In genomic region chr7:45058607-45059571, GRCm38 (mm10) we compare ENCODE assay signal across 10 mouse cellular contexts. TPM values are rescaled to one million over a fixed set of nuclear protein-coding genes. Genes with fewer than 3 reads are reported as not detected.
A peak's percentile ranks its signal among the peaks of the same experiment; 100 is the strongest.
DNase-seq lines count a peak whose midpoint lies in the region; ATAC-seq lines count a peak whose summit lies in the region.
"Had no signal": no experiment of that assay in that cellular context is flagged by ENCODE, and none has a peak within 500 bp of the region (broad histone marks: within the 10 kb centered on the region; RNA-seq: fewer than 3 reads in every experiment).

No protein-coding gene starts in this region.

- intact Hi-C loops in heart, postnatal 25 days (cut with DNase I) = no loop called here
- intact Hi-C loops in heart, postnatal 36 days (cut with DNase I) = no loop called here

- H3K4me2 ChIP-seq in midbrain, embryonic 14.5 days (ENCODE audit: low read length) = peak overlapping the region; percentile 5; the same call in 1 of the 2 replicates

- 0 out of 2 replicates have a peak overlapping the region, but pooled peaks have one; percentile 25 for H3K4me3 ChIP-seq in heart, embryonic 10.5 days
- no peak overlapping the region for H3K4me3 ChIP-seq in midbrain, embryonic 14.5 days (replicated peaks; ENCODE audit: low read depth, low read length)

- H3K36me3 ChIP-seq in heart, embryonic 10.5 days = peaks cover 5% of the 10 kb centered on the region; the same call in 1 of the 2 replicates
- no peaks in the 10 kb centered on the region for H3K36me3 ChIP-seq in midbrain, embryonic 14.5 days (ENCODE audit: control insufficient read depth, insufficient read depth, low read length)

- peak; percentile 22; the same call in 1 of the 2 replicates for ATAC-seq in midbrain, embryonic 14.5 days (ENCODE audit: low FRiP score, low TSS enrichment)
- no peak for ATAC-seq in inflammation-experienced regulatory T-cells, adult 6 months

- WGBS in heart, embryonic 10.5 days = 74% methylated on average over 10 of the region's 10 CpGs
- WGBS in midbrain, embryonic 14.5 days = 78% methylated on average over 10 of the region's 10 CpGs

- peaks cover 41% of the 10 kb centered on the region for H3K4me1 ChIP-seq in heart, embryonic 10.5 days
- H3K4me1 ChIP-seq in midbrain, embryonic 14.5 days (ENCODE audit: control insufficient read depth, insufficient read depth, low read length) = peaks cover 30% of the 10 kb centered on the region

- H3K9me3 ChIP-seq in heart, embryonic 10.5 days = no peaks in the 10 kb centered on the region
- no peaks in the 10 kb centered on the region for H3K9me3 ChIP-seq in midbrain, embryonic 14.5 days (ENCODE audit: control insufficient read depth, low read length)

- no peak for DNase-seq in heart, embryonic 10.5 days (ENCODE audit: low spot score)
- no peak for DNase-seq in heart, postnatal 25 days (ENCODE audit: low spot score)
- DNase-seq in embryo, embryonic 10.5 days (ENCODE audit: low spot score) = peak; percentile 28
- peak; percentile 70 for DNase-seq in forelimb bud, embryonic 11.5 days (ENCODE audit: low read depth, low spot score)
- DNase-seq in midbrain, embryonic 14.5 days = peak; percentile 77
- no peak for DNase-seq in ovary, adult 18-20 months (ENCODE audit: low spot score)
- DNase-seq in heart, postnatal 36 days = no peak
- DNase-seq: kidney, adult 8-10 months had no signal

- peak overlapping the region; percentile 21; the same call in 1 of the 2 replicates for H3K9ac ChIP-seq in midbrain, embryonic 14.5 days (replicated peaks; ENCODE audit: low read length)

- H3K27me3 ChIP-seq in heart, embryonic 10.5 days (ENCODE audit: insufficient read depth, poor library complexity, severe bottlenecking) = no peaks in the 10 kb centered on the region
- H3K27me3 ChIP-seq in midbrain, embryonic 14.5 days (ENCODE audit: control insufficient read depth, insufficient read depth, low read length) = no peaks in the 10 kb centered on the region

- H3K27ac ChIP-seq in heart, embryonic 10.5 days = peak overlapping the region; percentile 3; the same call in 1 of the 2 replicates
- H3K27ac ChIP-seq in midbrain, embryonic 14.5 days (replicated peaks; ENCODE audit: low read depth, low read length) = peak overlapping the region; percentile 82
- H3K27ac ChIP-seq: macrophage had no signal

RNA-seq across cellular contexts. Expression of gene Nosip, which starts 3.3 kb away (rescaled TPM):
- polyA plus RNA-seq in heart, embryonic 10.5 days (2016; fragmentation: Nextera tagmentation; extraction: Ambion mirVana) = 59.9 and 65.2 TPM in 2 replicates
- total RNA-seq in heart, postnatal 25 days (2021) = 10 to 100 TPM; 25.7 to 27.8 TPM
- 55.3 and 65.9 TPM in 2 replicates for polyA plus RNA-seq in midbrain, embryonic 14.5 days (2014; fragmentation: Nextera tagmentation; extraction: Ambion mirVana)
- total RNA-seq in heart, postnatal 36 days (2021) = 10 to 100 TPM; 30.3 to 32.1 TPM
- polyA plus RNA-seq in inflammation-experienced regulatory T-cells, adult 6 months (2017; shearing (Covaris generic)) = 100 to 1,000 TPM; 129 to 164 (median 158) TPM

RNA-seq across cellular contexts. Expression of gene Prrg2, which starts 3.6 kb away (rescaled TPM):
- polyA plus RNA-seq in heart, embryonic 10.5 days (2016; fragmentation: Nextera tagmentation; extraction: Ambion mirVana) = 15.0 and 16.8 TPM in 2 replicates
- 1 to 10 TPM; 6.8 to 7.1 TPM for total RNA-seq in heart, postnatal 25 days (2021)
- 10.1 and 12.2 TPM in 2 replicates for polyA plus RNA-seq in midbrain, embryonic 14.5 days (2014; fragmentation: Nextera tagmentation; extraction: Ambion mirVana)
- 1 to 10 TPM; 7.7 to 7.9 TPM for total RNA-seq in heart, postnatal 36 days (2021)
- polyA plus RNA-seq in inflammation-experienced regulatory T-cells, adult 6 months (2017; shearing (Covaris generic)) = 1 to 10 TPM; 2.0 to 2.3 (median 2.1) TPM

RNA-seq across cellular contexts. Expression of gene Prr12, which starts 6.2 kb away (rescaled TPM):
- polyA plus RNA-seq in heart, embryonic 10.5 days (2016; fragmentation: Nextera tagmentation; extraction: Ambion mirVana) = 8.8 and 13.3 TPM in 2 replicates
- total RNA-seq in heart, postnatal 25 days (2021) = 10 to 100 TPM; 23.2 to 27.7 TPM
- polyA plus RNA-seq in midbrain, embryonic 14.5 days (2014; fragmentation: Nextera tagmentation; extraction: Ambion mirVana) = 19.5 and 21.4 TPM in 2 replicates
- 10 to 100 TPM; 23.4 to 29.4 TPM for total RNA-seq in heart, postnatal 36 days (2021)
- 10 to 100 TPM in 1 of 3 experiments, 1 to 10 TPM in 2; 5.0 to 12.9 (median 9.8) TPM for polyA plus RNA-seq in inflammation-experienced regulatory T-cells, adult 6 months (2017; shearing (Covaris generic))

RNA-seq across cellular contexts. Expression of gene Rcn3, which starts 33.1 kb away (rescaled TPM):
- 270 and 314 TPM in 2 replicates for polyA plus RNA-seq in heart, embryonic 10.5 days (2016; fragmentation: Nextera tagmentation; extraction: Ambion mirVana)
- total RNA-seq in heart, postnatal 25 days (2021) = 10 to 100 TPM; 28.1 to 32.4 TPM
- 31.2 and 59.3 TPM in 2 replicates for polyA plus RNA-seq in midbrain, embryonic 14.5 days (2014; fragmentation: Nextera tagmentation; extraction: Ambion mirVana)
- 10 to 100 TPM; 26.4 to 28.1 TPM for total RNA-seq in heart, postnatal 36 days (2021)
- 1 to 10 TPM; 1.7 to 6.5 (median 5.7) TPM for polyA plus RNA-seq in inflammation-experienced regulatory T-cells, adult 6 months (2017; shearing (Covaris generic))

RNA-seq across cellular contexts. Expression of gene Rras, which starts 41.1 kb away (rescaled TPM):
- polyA plus RNA-seq in heart, embryonic 10.5 days (2016; fragmentation: Nextera tagmentation; extraction: Ambion mirVana) = 50.5 and 57.5 TPM in 2 replicates
- 10 to 100 TPM; 48.9 to 56.6 TPM for total RNA-seq in heart, postnatal 25 days (2021)
- polyA plus RNA-seq in midbrain, embryonic 14.5 days (2014; fragmentation: Nextera tagmentation; extraction: Ambion mirVana) = 9.7 and 13.2 TPM in 2 replicates
- 10 to 100 TPM; 45.1 to 53.3 TPM for total RNA-seq in heart, postnatal 36 days (2021)
- 1 to 10 TPM; 3.2 to 6.5 (median 5.1) TPM for polyA plus RNA-seq in inflammation-experienced regulatory T-cells, adult 6 months (2017; shearing (Covaris generic))

Comparison
In these comparisons a context has a peak if more than half of its experiments do, and no peak if none do; other contexts are left out.
1. DNase-seq: peak in embryo, embryonic 10.5 days (single experiment), forelimb bud, embryonic 11.5 days (single experiment) and midbrain, embryonic 14.5 days (single experiment); none in heart, embryonic 10.5 days (single experiment), heart, postnatal 25 days (single experiment), ovary, adult 18-20 months (single experiment) and heart, postnatal 36 days (0 of 2).